Mouse (Mus musculus) neural tube, embryonic 15.5 days (tissue): ENCODE data around the gene Gucy2c. TPM values are rescaled to one million over a fixed set of nuclear protein-coding genes. Genes with fewer than 3 reads are reported as not detected.

Source experiments
- ATAC-seq: fragments of 200-750 bp; cut with Nextera tagmentation; 2 replicates; pipeline ENCODE4 v1.8.0; 2017; ENCODE audit warnings: mild to moderate bottlenecking, moderate TSS enrichment, moderate library complexity; ENCODE audit not compliant: low FRiP score
- H3K27ac ChIP-seq: fragments of 300-500 bp; sonication (generic); replicated peaks from 2 replicates; pipeline ENCODE4 v1.5.1; 2015; ENCODE audit warnings: mild to moderate bottlenecking, inconsistent platforms
- H3K27me3 ChIP-seq: fragments of 300-500 bp; sonication (generic); replicated peaks from 2 replicates; pipeline ENCODE4 v1.6.1; 2015; ENCODE audit warnings: inconsistent platforms
- H3K36me3 ChIP-seq: fragments of 300-500 bp; sonication (generic); 2 replicates; pipeline ENCODE4 v1.6.1; 2015; ENCODE audit warnings: inconsistent platforms
- H3K4me1 ChIP-seq: fragments of 300-500 bp; sonication (generic); 2 replicates; pipeline ENCODE4 v1.6.1; 2015; ENCODE audit warnings: inconsistent platforms
- H3K4me2 ChIP-seq: fragments of 300-500 bp; sonication (generic); 2 replicates; pipeline ENCODE4 v1.6.1; 2015; ENCODE audit warnings: inconsistent platforms, mild to moderate bottlenecking, moderate library complexity
- H3K4me3 ChIP-seq: fragments of 300-500 bp; sonication (generic); replicated peaks from 2 replicates; pipeline ENCODE4 v1.5.1; 2015; ENCODE audit warnings: mild to moderate bottlenecking, inconsistent platforms
- H3K9ac ChIP-seq: fragments of 300-500 bp; sonication (generic); replicated peaks from 2 replicates; pipeline ENCODE4 v1.6.1; 2015; ENCODE audit warnings: mild to moderate bottlenecking, inconsistent platforms
- H3K9me3 ChIP-seq: fragments of 300-500 bp; sonication (generic); replicated peaks from 2 replicates; pipeline ENCODE4 v1.6.1; 2016; ENCODE audit warnings: inconsistent platforms
- WGBS: fragments of 180-500 bp; shearing (Covaris S2); methylation state at CpG from one replicate; pipeline ENCODE4 v1.1.7; 2015; ENCODE audit warnings: mixed read lengths; 5-methylcytosine and 5-hydroxymethylcytosine counted together
- polyA plus RNA-seq: library from polyadenylated mRNA; unstranded; fragments of >200 nt; fragmentation: Nextera tagmentation; extraction: Ambion mirVana; gene quantifications from 2 replicates; pipeline ENCODE4 v1.2.1, GENCODE M21; 2015

Gene Gucy2c
- polyA plus RNA-seq, 1 experiment from 2014 or later = 0.23 TPM

DNA sequence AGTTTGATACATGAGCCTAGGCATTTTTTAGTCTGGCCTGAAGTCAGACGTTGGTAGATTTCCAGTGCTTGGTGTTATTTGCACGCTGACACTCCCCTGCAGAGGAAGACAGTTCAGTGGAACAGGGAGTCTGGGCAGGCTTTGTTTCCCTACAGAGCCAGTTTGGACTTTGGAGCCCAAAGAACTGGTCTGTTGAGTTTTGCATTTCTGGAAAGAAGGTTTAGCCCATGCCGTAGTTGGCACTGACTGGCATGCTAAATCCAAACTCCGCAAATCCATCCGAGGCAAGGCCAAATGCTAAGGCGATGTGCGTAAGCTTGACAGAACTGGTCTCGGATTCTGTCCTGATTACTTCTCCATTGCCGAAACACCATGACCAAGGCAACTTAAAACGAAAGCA, 29.6 kb upstream of the Gucy2c start:
- no peak overlapping the region for H3K4me3 ChIP-seq
- H3K9me3 ChIP-seq = no peaks in the 10 kb centered on the region
- ATAC-seq = no peak
- H3K4me2 ChIP-seq = no peak overlapping the region
- H3K27me3 ChIP-seq = no peaks in the 10 kb centered on the region
- H3K4me1 ChIP-seq = peaks cover 20% of the 10 kb centered on the region
- H3K27ac ChIP-seq = no peak overlapping the region
- H3K9ac ChIP-seq = no peak overlapping the region
- WGBS = 91% methylated on average over 10 of the region's 10 CpGs
- peaks cover 39% of the 10 kb centered on the region for H3K36me3 ChIP-seq

DNA sequence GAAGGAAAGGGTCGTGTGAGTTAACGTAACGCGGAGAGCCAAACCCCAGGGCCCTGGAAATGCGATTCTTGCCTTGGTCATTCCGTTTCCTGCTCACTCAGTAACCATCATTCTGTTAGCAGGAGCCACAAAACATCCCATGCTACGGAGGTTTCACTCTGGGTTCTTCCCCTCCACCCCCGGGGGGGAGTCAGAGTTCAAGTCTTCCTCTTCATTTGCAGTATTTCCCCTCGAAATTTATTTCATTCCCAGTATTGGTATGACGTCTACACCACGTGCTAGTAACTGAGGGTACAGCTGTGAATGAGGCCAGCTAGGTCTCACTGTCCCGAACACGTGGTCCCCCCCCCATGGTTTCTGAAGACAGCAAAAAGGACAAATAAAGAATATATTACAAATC, 28.1 kb upstream of the Gucy2c start:
- Histone ChIP-seq H3K4me3 (peak overlapping the region; percentile 90), H3K4me2 (peak overlapping the region; percentile 81), H3K27ac (no peak overlapping the region), H3K9ac (no peak overlapping the region), H3K36me3 (peaks cover 27% of the 10 kb centered on the region), H3K9me3 (no peaks in the 10 kb centered on the region), H3K4me1 (peaks cover 25% of the 10 kb centered on the region), H3K27me3 (no peaks in the 10 kb centered on the region)
- ATAC-seq = no peak
- WGBS = 84% methylated on average over 13 of the region's 13 CpGs

DNA sequence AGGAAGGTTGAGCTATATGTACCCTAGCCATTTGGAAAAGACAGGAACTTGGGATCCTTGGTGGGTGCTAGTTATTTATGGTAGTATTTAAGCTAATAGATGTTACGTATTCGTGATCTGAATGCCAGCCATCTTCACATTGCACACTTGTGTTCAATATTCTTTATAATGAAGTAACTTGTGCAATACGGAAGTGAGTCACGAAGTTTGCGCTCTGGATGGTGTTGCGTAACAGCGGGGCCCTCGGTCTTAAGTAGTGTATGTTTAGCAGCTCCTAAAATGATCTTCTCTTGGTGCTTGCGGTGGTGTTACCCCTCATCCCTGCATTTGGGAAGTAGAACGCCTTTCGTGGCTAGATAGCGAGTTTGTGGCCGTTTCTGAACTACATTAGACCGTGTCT, 27.5 kb upstream of the Gucy2c start:
- H3K27me3 ChIP-seq = no peaks in the 10 kb centered on the region
- peaks cover 21% of the 10 kb centered on the region for H3K36me3 ChIP-seq
- peak overlapping the region; percentile 81 for H3K4me2 ChIP-seq
- H3K4me3 ChIP-seq = peak overlapping the region; percentile 90
- no peak for ATAC-seq
- peak overlapping the region; percentile 69 for H3K9ac ChIP-seq
- no peak overlapping the region for H3K27ac ChIP-seq
- H3K4me1 ChIP-seq = peaks cover 26% of the 10 kb centered on the region
- 36% methylated on average over 14 of the region's 14 CpGs for WGBS
- H3K9me3 ChIP-seq = no peaks in the 10 kb centered on the region

DNA sequence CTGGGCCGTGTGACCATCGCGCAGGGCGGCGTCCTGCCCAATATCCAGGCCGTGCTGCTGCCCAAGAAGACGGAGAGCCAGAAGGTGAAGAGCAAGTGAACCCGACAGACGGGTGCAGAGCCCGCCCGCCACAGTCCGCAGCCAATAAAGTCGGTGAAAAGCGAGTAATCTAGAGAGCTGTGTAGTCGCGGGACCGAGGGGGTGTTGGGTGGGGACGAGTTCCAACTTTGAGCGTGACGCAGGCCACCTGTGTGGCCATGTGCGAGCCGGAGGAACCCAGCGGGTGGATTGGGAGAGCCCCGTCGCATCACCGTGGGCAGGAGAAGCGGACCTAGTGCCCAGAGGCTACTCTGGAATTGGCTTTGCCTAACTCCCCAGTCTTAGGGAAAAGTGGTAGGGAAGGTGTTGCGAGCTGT, 27.1 kb upstream of the Gucy2c start:
- H3K36me3 ChIP-seq = peaks cover 17% of the 10 kb centered on the region
- no peaks in the 10 kb centered on the region for H3K9me3 ChIP-seq
- H3K27me3 ChIP-seq = no peaks in the 10 kb centered on the region
- peak overlapping the region; percentile 81 for H3K4me2 ChIP-seq
- peaks cover 26% of the 10 kb centered on the region for H3K4me1 ChIP-seq
- WGBS = under 1% methylated on average over 28 of the region's 28 CpGs
- H3K9ac ChIP-seq = peak overlapping the region; percentile 69
- peak overlapping the region; percentile 75 for H3K27ac ChIP-seq
- peak overlapping the region; percentile 90 for H3K4me3 ChIP-seq
- peak; percentile 5 for ATAC-seq

DNA sequence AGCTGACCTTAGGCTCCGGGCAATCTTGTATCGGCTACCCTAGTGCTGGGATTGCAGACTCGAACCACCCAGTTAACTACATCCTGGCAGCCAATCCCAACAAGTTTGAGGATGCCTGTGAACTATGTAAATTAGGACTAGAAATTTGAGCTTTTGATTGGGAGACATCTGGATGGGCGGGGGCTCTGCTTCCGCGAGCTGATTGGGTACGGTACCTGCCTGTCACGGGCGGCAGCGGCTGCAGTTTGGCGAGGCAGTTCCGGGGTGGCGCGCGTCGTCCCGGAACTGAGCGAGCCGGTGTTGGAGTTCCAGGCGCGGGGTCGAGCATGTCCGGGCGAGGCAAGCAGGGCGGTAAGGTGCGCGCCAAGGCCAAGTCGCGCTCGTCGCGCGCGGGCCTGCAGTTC, 26.5 kb upstream of the Gucy2c start, which contains the start of gene H2afj:
Gene H2afj, plus strand, starts transcription at position 231 of the 404 bp plus-strand sequence.
- H3K27ac ChIP-seq = peak within 1 kb of the TSS; percentile 83
- H3K27me3 ChIP-seq = no peaks in the 10 kb centered on the region
- peak within 1 kb of the TSS; percentile 90 for H3K4me3 ChIP-seq
- peaks cover 12% of the 10 kb centered on the region for H3K36me3 ChIP-seq
- peak within 1 kb of the TSS; percentile 81 for H3K4me2 ChIP-seq
- H3K4me1 ChIP-seq = peaks cover 32% of the 10 kb centered on the region
- H3K9ac ChIP-seq = peak within 1 kb of the TSS; percentile 69
- H3K9me3 ChIP-seq = no peaks in the 10 kb centered on the region
- under 1% methylated on average over 34 of the region's 34 CpGs for WGBS
- peak; percentile 88 for ATAC-seq

DNA sequence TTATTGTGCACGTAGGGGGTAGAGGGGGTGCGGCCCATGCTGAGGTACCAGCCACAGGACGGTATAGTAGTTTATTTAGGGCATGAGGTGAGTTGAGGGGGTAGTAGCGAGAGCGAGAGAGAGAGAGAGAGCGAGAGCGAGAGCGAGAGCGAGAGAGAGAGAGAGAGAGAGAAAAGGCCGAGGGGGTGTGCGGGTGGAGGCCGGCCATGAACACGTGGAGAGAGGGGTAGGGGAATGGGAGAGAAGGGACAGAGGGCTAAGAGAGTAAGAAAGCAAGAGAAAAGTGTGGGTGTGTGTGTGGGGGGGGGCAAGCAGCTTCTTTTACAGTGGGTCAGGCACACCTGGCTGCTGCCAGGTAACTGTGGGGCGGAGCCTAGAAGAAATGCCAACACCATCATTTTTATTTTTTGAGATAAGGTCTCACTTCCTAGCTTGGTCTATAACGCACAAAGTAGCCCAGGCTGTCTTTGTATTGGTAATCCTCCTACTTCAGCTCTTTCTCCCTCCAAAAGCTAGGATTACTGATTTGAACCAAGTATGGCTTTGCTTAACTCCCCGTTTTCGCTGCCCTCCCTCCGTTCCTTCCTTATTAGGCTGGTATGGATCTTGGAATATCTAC, 25.9 kb upstream of the Gucy2c start:
- 0 out of 2 replicates have a peak overlapping the region, but pooled peaks have one; percentile 32 for H3K9ac ChIP-seq
- H3K4me2 ChIP-seq = peak overlapping the region; percentile 81
- peaks cover 7% of the 10 kb centered on the region; the same call in 1 of the 2 replicates for H3K36me3 ChIP-seq
- no peaks in the 10 kb centered on the region for H3K9me3 ChIP-seq
- peaks cover 34% of the 10 kb centered on the region for H3K4me1 ChIP-seq
- H3K4me3 ChIP-seq = peak overlapping the region; percentile 90
- peak overlapping the region; percentile 83 for H3K27ac ChIP-seq
- 30% methylated on average over 18 of the region's 18 CpGs for WGBS
- peak; percentile 11 for ATAC-seq
- H3K27me3 ChIP-seq = no peaks in the 10 kb centered on the region

DNA sequence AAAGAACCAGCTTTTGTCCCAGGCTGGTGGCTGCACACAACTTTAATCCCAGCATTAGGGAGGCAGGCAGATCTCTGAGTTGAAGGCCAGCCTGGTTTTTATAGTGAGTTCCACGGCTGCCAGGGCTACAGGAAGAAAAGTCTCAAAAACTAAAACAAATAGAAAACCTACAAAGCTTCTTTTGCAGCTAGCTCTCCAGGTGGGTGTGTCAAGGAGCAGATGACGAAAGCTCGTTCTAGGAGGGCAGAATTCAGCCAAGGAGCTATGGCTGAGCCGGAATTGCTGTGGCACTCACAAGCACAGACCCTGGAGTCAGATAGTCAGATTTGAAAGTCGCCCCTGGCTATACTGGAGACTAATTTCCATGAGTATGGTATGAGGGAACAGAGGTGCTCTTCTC, 25.3 kb upstream of the Gucy2c start:
- H3K4me2 ChIP-seq = no peak overlapping the region
- H3K36me3 ChIP-seq = 0 out of 2 replicates have a peak, but pooled peaks cover under 1% of the 10 kb centered on the region
- no peak for ATAC-seq
- no peak overlapping the region for H3K27ac ChIP-seq
- WGBS = 80% methylated on average over 5 of the region's 5 CpGs
- no peaks in the 10 kb centered on the region for H3K27me3 ChIP-seq
- no peaks in the 10 kb centered on the region for H3K9me3 ChIP-seq
- no peak overlapping the region for H3K9ac ChIP-seq
- H3K4me3 ChIP-seq = no peak overlapping the region
- peaks cover 34% of the 10 kb centered on the region for H3K4me1 ChIP-seq

DNA sequence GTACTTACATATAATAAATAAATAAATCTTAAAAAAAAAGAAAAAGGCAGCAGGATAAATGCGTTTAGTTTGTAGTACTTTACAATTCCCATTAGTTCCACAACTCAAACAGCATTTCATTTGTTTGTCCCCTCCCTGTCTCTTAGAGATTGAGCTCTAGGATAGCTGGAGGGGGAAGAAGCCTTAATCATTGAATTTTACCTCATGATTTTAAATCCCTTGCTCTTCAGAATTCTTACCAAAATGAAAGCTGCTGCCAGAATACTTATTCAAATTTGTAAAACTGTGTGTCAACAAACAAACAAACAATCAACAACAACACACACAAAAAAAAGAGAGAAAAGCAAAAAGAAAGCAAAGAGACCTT, 23.8 kb upstream of the Gucy2c start:
- 89% methylated on average over 1 of the region's 1 CpGs for WGBS
- no peak overlapping the region for H3K9ac ChIP-seq

DNA sequence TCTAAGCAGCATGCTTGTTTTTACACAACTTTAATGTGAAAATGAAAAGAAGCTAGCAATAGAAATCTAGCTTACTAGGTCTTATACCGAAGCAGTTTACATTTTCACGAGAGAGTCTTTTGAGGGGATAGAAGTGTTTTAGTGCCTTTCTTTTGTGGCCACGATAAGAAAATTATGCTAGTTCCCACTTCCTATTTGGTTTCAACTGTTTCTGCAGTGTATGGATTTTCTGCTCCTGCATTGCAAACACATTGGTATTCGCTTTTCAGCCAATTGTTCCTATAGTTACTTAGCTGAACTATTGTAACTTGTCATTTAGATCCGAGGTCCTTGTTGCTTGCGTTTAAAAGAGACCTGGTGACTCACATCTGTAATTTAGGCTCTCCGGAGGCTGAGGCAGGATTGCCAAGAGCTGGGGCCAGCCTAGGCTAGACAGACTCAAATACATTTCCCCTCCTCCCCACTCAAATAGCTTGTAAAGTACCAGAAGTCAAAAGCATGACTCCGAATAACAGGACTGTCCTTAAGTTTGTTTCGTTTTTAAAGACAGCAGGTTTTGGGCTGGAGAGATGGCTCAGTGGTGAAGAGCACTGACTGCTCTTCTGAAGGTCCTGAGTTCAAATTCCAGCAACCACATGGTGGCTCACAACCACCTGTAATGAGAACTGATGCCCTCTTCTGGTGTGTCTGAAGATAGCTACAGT, 23.3 kb upstream of the Gucy2c start:
- Histone ChIP-seq H3K9me3 (no peaks in the 10 kb centered on the region), H3K4me1 (peaks cover 34% of the 10 kb centered on the region), H3K4me3 (peak overlapping the region; percentile 55), H3K27ac (peak overlapping the region; percentile 99), H3K9ac (peak overlapping the region; percentile 74), H3K4me2 (peak overlapping the region; percentile 73), H3K27me3 (no peaks in the 10 kb centered on the region), H3K36me3 (no peaks in the 10 kb centered on the region)
- no peak for ATAC-seq
- 30% methylated on average over 9 of the region's 9 CpGs for WGBS

More for the DNA sequence above, 23.8 kb upstream of the Gucy2c start:
- H3K9me3 ChIP-seq = no peaks in the 10 kb centered on the region
- no peaks in the 10 kb centered on the region for H3K27me3 ChIP-seq
- no peak overlapping the region for H3K4me2 ChIP-seq
- ATAC-seq = no peak
- H3K27ac ChIP-seq = no peak overlapping the region
- H3K4me1 ChIP-seq = peaks cover 34% of the 10 kb centered on the region
- H3K4me3 ChIP-seq = no peak overlapping the region
- H3K36me3 ChIP-seq = no peaks in the 10 kb centered on the region

DNA sequence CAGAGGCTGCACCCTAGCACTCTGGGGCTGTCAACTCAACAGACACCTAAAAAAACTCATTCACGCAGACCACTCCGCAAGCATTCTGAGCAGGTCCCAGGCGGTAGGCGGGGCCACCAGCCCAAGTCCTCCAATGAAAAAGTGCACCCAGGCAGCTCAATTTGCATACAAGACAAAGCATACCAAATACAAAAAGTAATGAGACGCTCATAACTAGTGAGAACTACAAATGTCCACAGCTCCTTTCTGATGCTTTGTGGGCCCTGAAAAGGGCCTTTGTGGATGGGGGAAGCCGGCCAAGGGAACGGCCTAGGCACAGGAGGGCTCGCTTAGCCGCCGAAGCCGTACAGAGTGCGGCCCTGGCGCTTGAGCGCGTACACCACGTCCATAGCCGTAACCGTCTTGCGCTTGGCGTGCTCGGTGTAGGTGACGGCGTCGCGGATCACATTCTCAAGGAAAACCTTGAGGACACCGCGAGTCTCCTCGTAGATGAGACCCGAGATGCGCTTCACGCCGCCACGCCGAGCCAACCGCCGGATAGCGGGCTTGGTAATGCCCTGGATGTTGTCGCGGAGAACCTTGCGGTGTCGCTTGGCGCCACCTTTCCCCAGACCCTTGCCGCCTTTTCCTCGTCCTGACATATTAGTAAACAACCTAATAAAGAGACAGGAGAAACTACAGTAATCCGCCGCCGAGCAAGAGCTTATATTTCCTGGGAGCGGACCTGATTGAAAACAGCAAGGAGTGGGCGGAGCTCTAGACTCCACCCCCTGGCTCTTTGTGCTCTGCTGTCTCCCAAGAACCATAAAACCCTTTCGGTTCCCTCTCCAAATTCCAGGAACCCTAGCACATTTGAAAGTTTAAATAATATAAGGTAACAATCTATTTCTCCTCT, 22.4 kb upstream of the Gucy2c start, which contains the start of gene Hist4h4:
Gene Hist4h4, minus strand, starts transcription at position 677 of the 895 bp plus-strand sequence.
- peak; percentile 84 for ATAC-seq
- Histone ChIP-seq H3K27me3 (no peaks in the 10 kb centered on the region), H3K9me3 (no peaks in the 10 kb centered on the region), H3K4me3 (peak within 1 kb of the TSS; percentile 55), H3K4me2 (peak within 1 kb of the TSS; percentile 73), H3K4me1 (peaks cover 26% of the 10 kb centered on the region), H3K27ac (peak within 1 kb of the TSS; percentile 99), H3K36me3 (no peaks in the 10 kb centered on the region), H3K9ac (peak within 1 kb of the TSS; percentile 74)
- under 1% methylated on average over 50 of the region's 50 CpGs for WGBS

DNA sequence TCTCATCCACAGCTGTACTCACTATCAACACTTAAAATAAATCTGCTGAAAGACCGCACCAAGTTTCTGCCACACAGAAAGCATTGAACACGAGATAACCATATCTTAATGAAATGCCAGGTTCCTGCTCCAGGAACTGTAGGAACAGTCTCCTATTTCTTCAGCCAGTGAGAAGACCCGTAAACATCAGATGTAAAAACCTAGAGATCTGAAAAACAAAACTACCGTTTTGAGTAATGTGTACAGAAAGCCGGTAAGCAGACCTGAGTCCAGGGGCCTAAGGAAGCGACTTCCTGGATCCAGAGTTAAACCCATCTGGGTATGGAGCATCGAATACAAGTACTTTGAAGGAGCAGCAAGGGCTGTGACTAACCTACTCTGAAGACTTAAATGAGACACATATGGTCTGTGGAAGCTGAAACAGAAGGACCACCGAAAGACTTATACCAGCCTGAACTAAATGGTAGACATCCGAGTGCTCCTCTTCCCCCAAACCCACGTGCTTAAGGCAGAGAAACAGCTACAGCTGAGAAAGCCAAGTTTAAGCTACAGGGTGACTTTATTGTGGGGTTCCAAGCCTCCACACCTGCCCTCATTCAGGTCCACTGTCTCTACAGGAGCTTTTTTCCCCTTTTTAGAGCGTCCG, 21.7 kb upstream of the Gucy2c start:
- WGBS = 25% methylated on average over 12 of the region's 12 CpGs
- no peak for ATAC-seq
- Histone ChIP-seq H3K4me3 (peak overlapping the region; percentile 55), H3K27ac (peak overlapping the region; percentile 99), H3K4me2 (peak overlapping the region; percentile 73), H3K27me3 (no peaks in the 10 kb centered on the region), H3K36me3 (no peaks in the 10 kb centered on the region), H3K9me3 (no peaks in the 10 kb centered on the region), H3K9ac (peak overlapping the region; percentile 74; the same call in 1 of the 2 replicates), H3K4me1 (peaks cover 21% of the 10 kb centered on the region)
